Mouse (Mus musculus) liver, embryonic 15.5 days (tissue): ENCODE data around the gene Pde4d. TPM values are rescaled to one million over a fixed set of nuclear protein-coding genes. Genes with fewer than 3 reads are reported as not detected.

Source experiments
- ATAC-seq: fragments of 200-750 bp; cut with Nextera tagmentation; 2 replicates; pipeline ENCODE4 v1.8.0; 2017; ENCODE audit warnings: moderate number of reproducible peaks, mild to moderate bottlenecking, moderate library complexity; ENCODE audit not compliant: insufficient read depth
- H3K27ac ChIP-seq: fragments of 300-500 bp; sonication (generic); replicated peaks from 2 replicates; pipeline ENCODE4 v1.5.1; 2015; ENCODE audit warnings: mild to moderate bottlenecking, inconsistent platforms
- H3K27me3 ChIP-seq: fragments of 300-500 bp; sonication (generic); 2 replicates; pipeline ENCODE4 v1.6.1; 2015; ENCODE audit warnings: mild to moderate bottlenecking, inconsistent platforms
- H3K36me3 ChIP-seq: fragments of 300-500 bp; sonication (generic); replicated peaks from 2 replicates; pipeline ENCODE4 v1.6.1; 2015; ENCODE audit warnings: moderate library complexity, mild to moderate bottlenecking, inconsistent platforms
- H3K4me1 ChIP-seq: fragments of 300-500 bp; sonication (generic); replicated peaks from 2 replicates; pipeline ENCODE4 v1.6.1; 2015; ENCODE audit warnings: inconsistent platforms
- H3K4me2 ChIP-seq: fragments of 300-500 bp; sonication (generic); 2 replicates; pipeline ENCODE4 v1.6.1; 2015; ENCODE audit warnings: moderate library complexity, mild to moderate bottlenecking, inconsistent platforms
- H3K4me3 ChIP-seq: fragments of 300-500 bp; sonication (generic); replicated peaks from 2 replicates; pipeline ENCODE4 v1.5.1; 2015; ENCODE audit warnings: mild to moderate bottlenecking, inconsistent platforms
- H3K9ac ChIP-seq: fragments of 300-500 bp; sonication (generic); 2 replicates; pipeline ENCODE4 v1.6.1; 2015; ENCODE audit warnings: moderate library complexity, mild to moderate bottlenecking, inconsistent platforms
- H3K9me3 ChIP-seq: fragments of 300-500 bp; sonication (generic); replicated peaks from 2 replicates; pipeline ENCODE4 v1.6.1; 2016; ENCODE audit warnings: inconsistent platforms
- WGBS: fragments of 180-500 bp; shearing (Covaris S2); methylation state at CpG from one replicate; pipeline ENCODE4 v1.1.7; 2015; ENCODE audit warnings: mixed read lengths; ENCODE audit not compliant: insufficient replicate concordance; 5-methylcytosine and 5-hydroxymethylcytosine counted together
- polyA plus RNA-seq: library from polyadenylated mRNA; unstranded; fragments of >200 nt; fragmentation: Nextera tagmentation; extraction: Ambion mirVana; gene quantifications from 2 replicates; pipeline ENCODE4 v1.2.1, GENCODE M21; 2015

Gene Pde4d
- polyA plus RNA-seq, 1 experiment from 2014 or later: 13.2 TPM

GRCm38 (mm10) chr13:109247061-109247460 is 797.3 kb downstream of the Pde4d start:
- Histone ChIP-seq H3K4me2 (no peak overlapping the region), H3K27me3 (no peaks in the 10 kb centered on the region), H3K27ac (no peak overlapping the region), H3K9ac (no peak overlapping the region), H3K4me1 (no peaks in the 10 kb centered on the region), H3K9me3 (no peaks in the 10 kb centered on the region), H3K36me3 (no peaks in the 10 kb centered on the region), H3K4me3 (no peak overlapping the region)
- no peak; the same call in 1 of the 2 replicates for ATAC-seq
- 33% methylated on average over 4 of the region's 4 CpGs for WGBS

- no peak overlapping the region for H3K4me2 ChIP-seq
- no peaks in the 10 kb centered on the region for H3K4me1 ChIP-seq
- H3K4me3 ChIP-seq: no peak overlapping the region
- no peaks in the 10 kb centered on the region for H3K36me3 ChIP-seq
- no peaks in the 10 kb centered on the region for H3K27me3 ChIP-seq
- no peak overlapping the region for H3K9ac ChIP-seq
- H3K27ac ChIP-seq: no peak overlapping the region
- no peak for ATAC-seq
- H3K9me3 ChIP-seq: no peaks in the 10 kb centered on the region
Observed at GRCm38 (mm10) chr13:109249315-109249714, 799.6 kb downstream of the Pde4d start.

GRCm38 (mm10) chr13:109255634-109256033 is 805.9 kb downstream of the Pde4d start:
- H3K4me3 ChIP-seq: no peak overlapping the region
- H3K4me2 ChIP-seq: no peak overlapping the region
- no peaks in the 10 kb centered on the region for H3K9me3 ChIP-seq
- no peak overlapping the region for H3K27ac ChIP-seq
- peaks cover 7% of the 10 kb centered on the region; the same call in 1 of the 2 replicates for H3K27me3 ChIP-seq
- 55% methylated on average over 4 of the region's 4 CpGs for WGBS
- no peaks in the 10 kb centered on the region for H3K36me3 ChIP-seq
- H3K4me1 ChIP-seq: no peaks in the 10 kb centered on the region
- H3K9ac ChIP-seq: no peak overlapping the region
- no peak for ATAC-seq

- Histone ChIP-seq H3K36me3 (no peaks in the 10 kb centered on the region), H3K4me2 (peak overlapping the region; percentile 63), H3K9ac (no peak overlapping the region), H3K9me3 (no peaks in the 10 kb centered on the region), H3K27me3 (peaks cover 14% of the 10 kb centered on the region; the same call in 1 of the 2 replicates), H3K27ac (peak overlapping the region; percentile 53; the same call in 1 of the 2 replicates), H3K4me3 (peak overlapping the region; percentile 50), H3K4me1 (0 out of 2 replicates have a peak, but pooled peaks cover 3% of the 10 kb centered on the region)
- ATAC-seq: peak; percentile 74
- WGBS: 1% methylated on average over 23 of the region's 23 CpGs
Observed at GRCm38 (mm10) chr13:109260220-109260795, 810.6 kb downstream of the Pde4d start.

- 0 out of 2 replicates have a peak, but pooled peaks cover 3% of the 10 kb centered on the region for H3K4me1 ChIP-seq
- peak overlapping the region; percentile 50 for H3K4me3 ChIP-seq
- H3K36me3 ChIP-seq: no peaks in the 10 kb centered on the region
- H3K27ac ChIP-seq: peak overlapping the region; percentile 53; the same call in 1 of the 2 replicates
- no peak overlapping the region for H3K9ac ChIP-seq
- H3K27me3 ChIP-seq: peaks cover 14% of the 10 kb centered on the region; the same call in 1 of the 2 replicates
- no peaks in the 10 kb centered on the region for H3K9me3 ChIP-seq
- peak; percentile 25; the same call in 1 of the 2 replicates for ATAC-seq
- 2% methylated on average over 17 of the region's 17 CpGs for WGBS
- H3K4me2 ChIP-seq: peak overlapping the region; percentile 63
Observed at GRCm38 (mm10) chr13:109260796-109261516, 811.2 kb downstream of the Pde4d start.

- Histone ChIP-seq H3K27me3 (peaks cover 14% of the 10 kb centered on the region; the same call in 1 of the 2 replicates), H3K9me3 (no peaks in the 10 kb centered on the region), H3K4me2 (peak overlapping the region; percentile 63), H3K9ac (no peak overlapping the region), H3K27ac (no peak overlapping the region), H3K4me1 (0 out of 2 replicates have a peak, but pooled peaks cover 3% of the 10 kb centered on the region), H3K4me3 (no peak overlapping the region), H3K36me3 (no peaks in the 10 kb centered on the region)
- no peak for ATAC-seq
- 8% methylated on average over 5 of the region's 5 CpGs for WGBS
Observed at GRCm38 (mm10) chr13:109261642-109262220, 812.0 kb downstream of the Pde4d start.

GRCm38 (mm10) chr13:109262501-109262900 is 812.8 kb downstream of the Pde4d start:
- no peak overlapping the region for H3K27ac ChIP-seq
- no peak for ATAC-seq
- no peak overlapping the region for H3K4me2 ChIP-seq
- 0 out of 2 replicates have a peak, but pooled peaks cover 3% of the 10 kb centered on the region for H3K4me1 ChIP-seq
- no peaks in the 10 kb centered on the region for H3K36me3 ChIP-seq
- no peaks in the 10 kb centered on the region for H3K9me3 ChIP-seq
- H3K27me3 ChIP-seq: peaks cover 14% of the 10 kb centered on the region; the same call in 1 of the 2 replicates
- 51% methylated on average over 5 of the region's 5 CpGs for WGBS
- no peak overlapping the region for H3K9ac ChIP-seq
- no peak overlapping the region for H3K4me3 ChIP-seq

- ATAC-seq: no peak
- Histone ChIP-seq H3K4me1 (0 out of 2 replicates have a peak, but pooled peaks cover 3% of the 10 kb centered on the region), H3K27me3 (peaks cover 14% of the 10 kb centered on the region; the same call in 1 of the 2 replicates), H3K9ac (no peak overlapping the region), H3K4me2 (no peak overlapping the region), H3K4me3 (no peak overlapping the region), H3K27ac (no peak overlapping the region), H3K9me3 (no peaks in the 10 kb centered on the region), H3K36me3 (no peaks in the 10 kb centered on the region)
Observed at GRCm38 (mm10) chr13:109263833-109264232, 814.1 kb downstream of the Pde4d start.

GRCm38 (mm10) chr13:109268253-109268652 is 818.5 kb downstream of the Pde4d start:
- Histone ChIP-seq H3K4me3 (no peak overlapping the region), H3K36me3 (no peaks in the 10 kb centered on the region), H3K9me3 (no peaks in the 10 kb centered on the region), H3K4me2 (no peak overlapping the region), H3K4me1 (no peaks in the 10 kb centered on the region), H3K27me3 (no peaks in the 10 kb centered on the region), H3K27ac (no peak overlapping the region), H3K9ac (no peak overlapping the region)
- no peak for ATAC-seq
- WGBS: 52% methylated on average over 3 of the region's 3 CpGs

GRCm38 (mm10) chr13:109268659-109269322 is 819.0 kb downstream of the Pde4d start:
- Histone ChIP-seq H3K36me3 (no peaks in the 10 kb centered on the region), H3K9ac (no peak overlapping the region), H3K4me2 (no peak overlapping the region), H3K27ac (no peak overlapping the region), H3K4me3 (no peak overlapping the region), H3K4me1 (no peaks in the 10 kb centered on the region), H3K27me3 (no peaks in the 10 kb centered on the region), H3K9me3 (no peaks in the 10 kb centered on the region)
- no peak for ATAC-seq
- 67% methylated on average over 4 of the region's 4 CpGs for WGBS

GRCm38 (mm10) chr13:109274869-109275268 is 825.1 kb downstream of the Pde4d start:
- Histone ChIP-seq H3K4me1 (no peaks in the 10 kb centered on the region), H3K36me3 (no peaks in the 10 kb centered on the region), H3K27ac (no peak overlapping the region), H3K4me2 (no peak overlapping the region), H3K9ac (no peak overlapping the region), H3K9me3 (no peaks in the 10 kb centered on the region), H3K4me3 (no peak overlapping the region), H3K27me3 (no peaks in the 10 kb centered on the region)
- no peak for ATAC-seq
- WGBS: 70% methylated on average over 10 of the region's 10 CpGs
